Mouse (Mus musculus): Measurements from ENCODE around the gene Amigo2. TPM values are rescaled to one million over a fixed set of nuclear protein-coding genes. Genes with fewer than 3 reads are reported as not detected.
"Not testable (repeated sequence)": the region's sequence is repeated elsewhere in the genome, so short reads cannot be mapped to it uniquely, and the experiment has no call there.

The Amigo2 gene
- polyA plus RNA-seq, 1 experiment from 2014 or later = 4.4 TPM

GRCm38 (mm10) chr15:97235183-97235582 is 11.9 kb downstream of the Amigo2 start:
- Histone ChIP-seq H3K27ac (replicated peaks) (no peak overlapping the region), H3K36me3 (no peaks in the 10 kb centered on the region), H3K4me3 (no peak overlapping the region), H3K9me3 (replicated peaks) (peaks cover 4% of the 10 kb centered on the region; the same call in 1 of the 2 replicates), H3K27me3 (ENCODE audit: low read depth, poor library complexity, severe bottlenecking) (no peaks in the 10 kb centered on the region), H3K4me1 (no peaks in the 10 kb centered on the region)
- peak; percentile 60 for DNase-seq (ENCODE audit: low spot score)
- WGBS = 32% methylated on average over 7 of the region's 7 CpGs

DNA sequence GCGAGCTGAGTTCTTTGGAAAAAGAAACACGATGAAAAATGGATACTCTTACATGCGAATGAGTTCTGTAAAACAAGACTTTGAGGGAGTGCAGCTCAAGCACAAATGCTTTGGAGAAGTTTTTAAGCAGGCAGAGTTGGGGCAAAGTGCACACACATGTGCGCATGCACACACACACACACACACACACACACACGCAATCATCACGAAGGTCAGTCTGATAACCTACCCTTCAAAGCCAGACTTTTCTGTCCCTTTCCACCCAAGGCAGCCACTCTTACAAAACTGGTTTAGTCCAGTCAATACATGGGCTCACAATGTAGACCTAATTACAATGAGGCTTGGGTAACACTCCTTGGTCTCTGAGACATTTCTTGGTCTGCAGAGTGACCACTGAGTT is 13.0 kb downstream of the Amigo2 start:
- 95% methylated on average over 6 of the region's 6 CpGs for WGBS
- H3K4me3 ChIP-seq = no peak overlapping the region
- peaks cover 4% of the 10 kb centered on the region; the same call in 1 of the 2 replicates for H3K9me3 ChIP-seq (replicated peaks)
- H3K27ac ChIP-seq (replicated peaks) = no peak overlapping the region
- no peaks in the 10 kb centered on the region for H3K4me1 ChIP-seq
- no peaks in the 10 kb centered on the region for H3K36me3 ChIP-seq
- no peaks in the 10 kb centered on the region for H3K27me3 ChIP-seq (ENCODE audit: low read depth, poor library complexity, severe bottlenecking)
- no peak for DNase-seq (ENCODE audit: low spot score)

DNA sequence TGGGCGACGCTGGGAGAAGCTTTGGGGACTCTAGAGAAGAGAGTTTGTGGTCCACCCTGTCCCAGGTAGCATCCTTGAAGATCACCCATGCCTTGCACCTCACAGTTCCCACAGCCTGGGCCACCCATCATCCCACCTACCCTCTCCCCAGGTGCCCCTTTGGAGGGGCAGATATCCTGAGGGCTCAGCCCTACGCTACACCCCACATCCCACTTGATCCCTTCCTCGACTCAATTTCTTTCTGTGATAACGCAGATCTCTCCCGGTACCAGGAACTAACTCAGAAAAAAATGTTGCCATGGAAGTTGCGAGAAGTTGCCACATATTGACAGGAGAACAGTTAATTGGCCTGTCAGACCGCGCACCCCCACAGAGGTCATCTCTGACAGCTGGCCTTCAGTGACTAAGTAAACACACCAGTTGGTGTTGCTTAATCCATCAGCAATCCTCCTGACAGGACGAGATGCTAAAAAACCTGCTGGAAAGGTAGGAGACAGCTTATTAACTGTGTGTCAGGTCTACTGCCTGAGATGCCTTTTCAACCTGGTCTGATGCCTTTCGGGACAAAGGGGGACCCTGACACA is 17.5 kb downstream of the Amigo2 start:
- Histone ChIP-seq H3K4me3 (no peak overlapping the region), H3K4me1 (no peaks in the 10 kb centered on the region), H3K36me3 (no peaks in the 10 kb centered on the region), H3K27ac (replicated peaks) (no peak overlapping the region), H3K27me3 (ENCODE audit: low read depth, poor library complexity, severe bottlenecking) (no peaks in the 10 kb centered on the region), H3K9me3 (replicated peaks) (no peaks in the 10 kb centered on the region)
- no peak for DNase-seq (ENCODE audit: low spot score)
- 86% methylated on average over 11 of the region's 11 CpGs for WGBS

GRCm38 (mm10) chr15:97224003-97224402 is 23.1 kb downstream of the Amigo2 start:
- Histone ChIP-seq H3K9me3 (replicated peaks) (peaks cover 8% of the 10 kb centered on the region; the same call in 1 of the 2 replicates), H3K27me3 (ENCODE audit: low read depth, poor library complexity, severe bottlenecking) (no peaks in the 10 kb centered on the region), H3K4me3 (no peak overlapping the region), H3K27ac (replicated peaks) (no peak overlapping the region), H3K4me1 (no peaks in the 10 kb centered on the region), H3K36me3 (no peaks in the 10 kb centered on the region)
- WGBS = 76% methylated on average over 8 of the region's 8 CpGs
- DNase-seq (ENCODE audit: low spot score) = no peak

GRCm38 (mm10) chr15:97223431-97223830 is 23.7 kb downstream of the Amigo2 start:
- WGBS = 86% methylated on average over 10 of the region's 10 CpGs

GRCm38 (mm10) chr15:97216843-97217242 is 30.2 kb downstream of the Amigo2 start:
- H3K9me3 ChIP-seq (replicated peaks) = no peaks in the 10 kb centered on the region
- no peak overlapping the region for H3K27ac ChIP-seq (replicated peaks)
- 94% methylated on average over 5 of the region's 5 CpGs for WGBS
- H3K4me3 ChIP-seq = no peak overlapping the region
- H3K27me3 ChIP-seq (ENCODE audit: low read depth, poor library complexity, severe bottlenecking) = no peaks in the 10 kb centered on the region
- H3K4me1 ChIP-seq = no peaks in the 10 kb centered on the region
- DNase-seq (ENCODE audit: low spot score) = no peak
- H3K36me3 ChIP-seq = no peaks in the 10 kb centered on the region

More at GRCm38 (mm10) chr15:97223431-97223830, 23.7 kb downstream of the Amigo2 start:
- Histone ChIP-seq H3K4me1 (no peaks in the 10 kb centered on the region), H3K36me3 (no peaks in the 10 kb centered on the region), H3K4me3 (no peak overlapping the region), H3K27me3 (ENCODE audit: low read depth, poor library complexity, severe bottlenecking) (no peaks in the 10 kb centered on the region), H3K9me3 (replicated peaks) (peaks cover 8% of the 10 kb centered on the region; the same call in 1 of the 2 replicates), H3K27ac (replicated peaks) (no peak overlapping the region)
- DNase-seq (ENCODE audit: low spot score) = no peak

- H3K4me3 ChIP-seq = no peak overlapping the region
- no peaks in the 10 kb centered on the region for H3K4me1 ChIP-seq
- no peaks in the 10 kb centered on the region for H3K27me3 ChIP-seq (ENCODE audit: low read depth, poor library complexity, severe bottlenecking)
- no peaks in the 10 kb centered on the region for H3K9me3 ChIP-seq (replicated peaks)
- no peak for DNase-seq (ENCODE audit: low spot score)
- WGBS = 87% methylated on average over 17 of the region's 17 CpGs
- no peak overlapping the region for H3K27ac ChIP-seq (replicated peaks)
- H3K36me3 ChIP-seq = no peaks in the 10 kb centered on the region
Measured at GRCm38 (mm10) chr15:97212501-97213477, 34.3 kb downstream of the Amigo2 start.

GRCm38 (mm10) chr15:97209754-97210153 is 37.3 kb downstream of the Amigo2 start:
- H3K36me3 ChIP-seq; H3K9me3 ChIP-seq (replicated peaks); H3K4me3 ChIP-seq; H3K27me3 ChIP-seq (ENCODE audit: low read depth, poor library complexity, severe bottlenecking); H3K4me1 ChIP-seq; DNase-seq (ENCODE audit: low spot score); H3K27ac ChIP-seq (replicated peaks): not testable (repeated sequence)
- WGBS = 79% methylated on average over 3 of the region's 3 CpGs

DNA sequence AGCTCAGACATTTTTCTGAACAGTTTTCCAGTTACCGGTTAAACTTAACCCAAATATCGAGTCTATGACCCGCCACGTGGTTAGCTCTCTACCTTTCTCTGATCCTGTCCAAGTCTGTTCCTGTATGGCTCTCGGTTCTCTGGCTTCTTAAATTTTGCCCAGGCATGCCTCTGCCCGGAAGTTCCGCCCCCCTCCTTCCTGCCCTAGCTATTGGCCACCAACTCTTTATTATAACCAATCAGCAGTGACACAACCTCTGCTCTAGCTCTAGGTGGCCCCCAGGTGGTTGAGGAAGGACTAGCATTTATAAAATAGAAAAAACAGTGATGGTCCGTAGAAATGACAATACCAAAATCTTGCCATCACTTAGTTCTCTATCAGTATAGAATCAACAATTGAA is 40.6 kb downstream of the Amigo2 start:
- Histone ChIP-seq H3K36me3 (no peaks in the 10 kb centered on the region), H3K4me3 (no peak overlapping the region), H3K27ac (replicated peaks) (no peak overlapping the region), H3K4me1 (no peaks in the 10 kb centered on the region), H3K27me3 (ENCODE audit: low read depth, poor library complexity, severe bottlenecking) (no peaks in the 10 kb centered on the region), H3K9me3 (replicated peaks) (no peaks in the 10 kb centered on the region)
- 95% methylated on average over 8 of the region's 8 CpGs for WGBS
- no peak for DNase-seq (ENCODE audit: low spot score)

- 89% methylated on average over 10 of the region's 10 CpGs for WGBS
- DNase-seq (ENCODE audit: low spot score) = no peak
- no peaks in the 10 kb centered on the region for H3K27me3 ChIP-seq (ENCODE audit: low read depth, poor library complexity, severe bottlenecking)
- H3K27ac ChIP-seq (replicated peaks) = no peak overlapping the region
- H3K9me3 ChIP-seq (replicated peaks) = no peaks in the 10 kb centered on the region
- no peaks in the 10 kb centered on the region for H3K36me3 ChIP-seq
- no peak overlapping the region for H3K4me3 ChIP-seq
- no peaks in the 10 kb centered on the region for H3K4me1 ChIP-seq
Measured at GRCm38 (mm10) chr15:97205776-97206175, 41.3 kb downstream of the Amigo2 start.

GRCm38 (mm10) chr15:97204889-97205288 is 42.2 kb downstream of the Amigo2 start:
- H3K27me3 ChIP-seq (ENCODE audit: low read depth, poor library complexity, severe bottlenecking) = no peaks in the 10 kb centered on the region
- no peak overlapping the region for H3K27ac ChIP-seq (replicated peaks)
- no peak for DNase-seq (ENCODE audit: low spot score)
- 90% methylated on average over 3 of the region's 3 CpGs for WGBS
- H3K4me3 ChIP-seq = no peak overlapping the region
- H3K4me1 ChIP-seq = no peaks in the 10 kb centered on the region
- H3K36me3 ChIP-seq = no peaks in the 10 kb centered on the region
- no peaks in the 10 kb centered on the region for H3K9me3 ChIP-seq (replicated peaks)

- no peak overlapping the region for H3K27ac ChIP-seq (replicated peaks)
- H3K9me3 ChIP-seq (replicated peaks) = no peaks in the 10 kb centered on the region
- no peaks in the 10 kb centered on the region for H3K4me1 ChIP-seq
- no peak overlapping the region for H3K4me3 ChIP-seq
- H3K27me3 ChIP-seq (ENCODE audit: low read depth, poor library complexity, severe bottlenecking) = no peaks in the 10 kb centered on the region
- WGBS = 78% methylated on average over 7 of the region's 7 CpGs
- DNase-seq (ENCODE audit: low spot score) = no peak
- no peaks in the 10 kb centered on the region for H3K36me3 ChIP-seq
Measured at GRCm38 (mm10) chr15:97196644-97197043, 50.4 kb downstream of the Amigo2 start.

GRCm38 (mm10) chr15:97195628-97196027 is 51.5 kb downstream of the Amigo2 start:
- Histone ChIP-seq H3K27ac (replicated peaks) (no peak overlapping the region), H3K27me3 (ENCODE audit: low read depth, poor library complexity, severe bottlenecking) (no peaks in the 10 kb centered on the region), H3K4me3 (no peak overlapping the region), H3K4me1 (no peaks in the 10 kb centered on the region), H3K9me3 (replicated peaks) (no peaks in the 10 kb centered on the region), H3K36me3 (no peaks in the 10 kb centered on the region)
- WGBS = 0% methylated on average over 1 of the region's 1 CpGs
- no peak for DNase-seq (ENCODE audit: low spot score)
